Mouse (Mus musculus): ENCODE data around the gene 4930519G04Rik. TPM values are rescaled to one million over a fixed set of nuclear protein-coding genes. Genes with fewer than 3 reads are reported as not detected.
A peak's percentile ranks its signal among the peaks of the same experiment; 100 is the strongest.
"Not testable (repeated sequence)": the region's sequence is repeated elsewhere in the genome, so short reads cannot be mapped to it uniquely, and the experiment has no call there.

The 4930519G04Rik gene
- total and polyA plus RNA-seq, 2 experiments from 2014 or later: not detected

DNA sequence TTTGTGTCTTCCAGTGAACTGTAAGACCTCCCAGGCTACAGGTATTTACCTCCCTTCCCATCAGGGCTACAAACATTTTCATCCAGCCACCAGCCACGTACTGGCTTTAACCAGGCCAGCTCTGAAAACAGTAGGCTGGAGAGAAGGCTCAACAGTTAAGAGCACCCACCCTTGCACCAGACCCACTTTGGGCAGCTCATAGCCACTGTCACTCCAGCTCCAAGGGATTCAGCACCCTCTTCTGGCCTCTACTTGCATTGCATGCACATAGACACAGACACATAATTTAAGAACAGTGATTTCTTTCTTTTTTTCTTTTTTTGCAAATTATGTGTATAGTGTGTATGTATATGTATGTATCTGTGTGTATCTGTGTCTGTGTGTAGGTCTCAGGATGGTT, 48.9 kb downstream of the 4930519G04Rik start:
- Histone ChIP-seq H3K9me3 (ENCODE audit: low read length) (no peaks in the 10 kb centered on the region), H3K4me2 (ENCODE audit: low read depth, low read length, poor library complexity, severe bottlenecking) (no peak overlapping the region), H3K4me1 (ENCODE audit: insufficient read depth, low read length) (no peaks in the 10 kb centered on the region), H3K27me3 (ENCODE audit: insufficient read depth, low read length) (no peaks in the 10 kb centered on the region), H3K36me3 (ENCODE audit: insufficient read depth, low read length) (no peaks in the 10 kb centered on the region), H3K4me3 (ENCODE audit: low read depth, low read length) (no peak overlapping the region), H3K27ac (ENCODE audit: low read depth, low read length) (no peak overlapping the region), H3K9ac (replicated peaks; ENCODE audit: low read length, poor library complexity, severe bottlenecking) (no peak overlapping the region)
- DNase-seq (ENCODE audit: low spot score): peak; percentile 68
- no peak for ATAC-seq (ENCODE audit: low FRiP score)
- TF ChIP-seq CTCF (IDR thresholded peaks at IDR 0.05): peak; percentile 87
- 38% methylated on average over 1 of the region's 1 CpGs for WGBS

DNA sequence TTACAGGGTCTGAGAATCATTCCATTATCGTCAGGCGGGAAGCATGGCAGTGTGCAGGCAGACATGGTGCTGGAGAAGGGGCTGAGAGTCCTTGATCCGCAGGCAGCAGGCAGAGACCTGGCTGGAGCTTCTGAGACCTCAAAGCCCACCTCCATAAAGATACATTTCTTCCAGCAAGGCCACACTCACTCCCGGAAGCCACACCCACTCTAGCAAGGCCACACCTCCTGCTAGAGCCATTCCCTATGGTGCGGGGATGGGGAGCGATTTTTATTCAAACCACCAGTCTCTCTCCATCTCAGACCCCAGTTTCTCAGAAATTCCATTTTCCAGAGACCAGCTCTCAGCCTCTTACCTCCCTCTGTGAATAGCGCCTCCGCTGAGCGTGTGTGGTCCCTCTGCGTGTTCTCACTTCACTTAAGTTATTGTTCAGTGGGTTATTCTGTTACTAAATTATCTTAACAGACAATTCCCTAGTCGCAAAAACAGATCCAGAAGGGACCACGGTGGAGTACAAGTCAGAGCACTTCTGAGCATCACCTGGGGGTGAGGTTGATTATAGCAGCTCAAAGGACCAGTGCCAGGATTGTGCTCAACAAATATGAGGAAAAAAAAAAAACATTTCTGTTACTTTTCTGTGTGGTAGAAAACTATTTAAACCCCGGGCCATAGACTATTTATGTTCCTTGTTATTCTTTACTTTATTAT, 55.3 kb downstream of the 4930519G04Rik start:
- Histone ChIP-seq H3K36me3 (ENCODE audit: insufficient read depth, low read length) (no peaks in the 10 kb centered on the region), H3K4me2 (ENCODE audit: low read depth, low read length, poor library complexity, severe bottlenecking) (no peak overlapping the region), H3K27me3 (ENCODE audit: insufficient read depth, low read length) (no peaks in the 10 kb centered on the region), H3K27ac (ENCODE audit: low read depth, low read length) (no peak overlapping the region), H3K9me3 (ENCODE audit: low read length) (no peaks in the 10 kb centered on the region), H3K4me1 (ENCODE audit: insufficient read depth, low read length) (no peaks in the 10 kb centered on the region), H3K4me3 (ENCODE audit: low read depth, low read length) (no peak overlapping the region), H3K9ac (replicated peaks; ENCODE audit: low read length, poor library complexity, severe bottlenecking) (no peak overlapping the region)
- DNase-seq (ENCODE audit: low spot score) (no peak), ATAC-seq (ENCODE audit: low FRiP score) (no peak)
- WGBS: 58% methylated on average over 13 of the region's 13 CpGs
- no peak for TF ChIP-seq CTCF (IDR thresholded peaks at IDR 0.05)

DNA sequence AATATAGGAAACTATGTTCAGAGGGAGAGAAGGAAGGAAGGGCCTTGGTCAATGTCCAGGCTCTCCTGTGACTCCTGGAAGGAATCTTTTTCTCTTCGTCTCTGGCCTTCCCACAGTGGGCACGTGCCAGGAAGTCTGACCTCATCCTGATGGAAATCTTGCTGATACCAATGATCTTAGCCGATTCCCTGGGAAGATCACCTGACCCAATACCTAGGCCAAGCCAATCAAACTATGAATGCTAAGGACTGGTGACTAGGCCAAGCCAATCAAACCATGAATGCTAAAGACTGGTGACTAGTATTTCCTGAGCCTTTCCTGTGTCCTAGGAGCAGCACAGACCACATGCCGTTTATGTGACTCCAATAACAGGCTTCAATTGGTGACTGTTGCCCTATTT, 60.2 kb downstream of the 4930519G04Rik start:
- H3K9ac ChIP-seq (replicated peaks; ENCODE audit: low read length, poor library complexity, severe bottlenecking): no peak overlapping the region
- H3K27me3 ChIP-seq (ENCODE audit: insufficient read depth, low read length): no peaks in the 10 kb centered on the region
- H3K36me3 ChIP-seq (ENCODE audit: insufficient read depth, low read length): no peaks in the 10 kb centered on the region
- 78% methylated on average over 4 of the region's 4 CpGs for WGBS
- H3K4me2 ChIP-seq (ENCODE audit: low read depth, low read length, poor library complexity, severe bottlenecking): no peak overlapping the region
- no peak overlapping the region for H3K4me3 ChIP-seq (ENCODE audit: low read depth, low read length)
- no peak overlapping the region for H3K27ac ChIP-seq (ENCODE audit: low read depth, low read length)
- no peak for TF ChIP-seq CTCF (IDR thresholded peaks at IDR 0.05)
- DNase-seq (ENCODE audit: low spot score) (no peak), ATAC-seq (ENCODE audit: low FRiP score) (no peak)
- no peaks in the 10 kb centered on the region for H3K4me1 ChIP-seq (ENCODE audit: insufficient read depth, low read length)
- H3K9me3 ChIP-seq (ENCODE audit: low read length): no peaks in the 10 kb centered on the region

DNA sequence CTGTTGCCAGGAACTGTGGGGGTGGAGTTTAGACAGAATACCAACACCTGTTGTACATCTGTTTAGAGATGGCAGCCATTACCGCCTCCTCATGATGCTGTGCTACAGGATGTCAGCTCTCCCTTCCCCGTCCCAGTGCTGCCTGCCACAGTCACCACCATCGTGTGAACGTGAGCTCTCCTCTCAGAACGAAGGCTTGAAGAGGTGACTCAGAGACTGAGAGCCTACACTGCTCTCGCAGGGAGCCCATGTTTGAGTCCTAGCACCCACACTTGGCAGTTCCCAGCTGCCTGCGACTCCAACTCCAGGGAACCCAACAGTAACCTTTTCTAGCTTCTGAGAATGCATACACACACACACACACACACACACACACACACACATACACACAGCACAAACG, 61.4 kb downstream of the 4930519G04Rik start:
- H3K9me3 ChIP-seq (ENCODE audit: low read length): no peaks in the 10 kb centered on the region
- H3K4me2 ChIP-seq (ENCODE audit: low read depth, low read length, poor library complexity, severe bottlenecking): no peak overlapping the region
- no peaks in the 10 kb centered on the region for H3K36me3 ChIP-seq (ENCODE audit: insufficient read depth, low read length)
- no peak overlapping the region for H3K27ac ChIP-seq (ENCODE audit: low read depth, low read length)
- no peak overlapping the region for H3K4me3 ChIP-seq (ENCODE audit: low read depth, low read length)
- ATAC-seq (ENCODE audit: low FRiP score) (no peak), DNase-seq (ENCODE audit: low spot score) (no peak)
- no peaks in the 10 kb centered on the region for H3K4me1 ChIP-seq (ENCODE audit: insufficient read depth, low read length)
- no peaks in the 10 kb centered on the region for H3K27me3 ChIP-seq (ENCODE audit: insufficient read depth, low read length)
- TF ChIP-seq CTCF (IDR thresholded peaks at IDR 0.05): no peak
- 82% methylated on average over 8 of the region's 8 CpGs for WGBS
- H3K9ac ChIP-seq (replicated peaks; ENCODE audit: low read length, poor library complexity, severe bottlenecking): no peak overlapping the region

DNA sequence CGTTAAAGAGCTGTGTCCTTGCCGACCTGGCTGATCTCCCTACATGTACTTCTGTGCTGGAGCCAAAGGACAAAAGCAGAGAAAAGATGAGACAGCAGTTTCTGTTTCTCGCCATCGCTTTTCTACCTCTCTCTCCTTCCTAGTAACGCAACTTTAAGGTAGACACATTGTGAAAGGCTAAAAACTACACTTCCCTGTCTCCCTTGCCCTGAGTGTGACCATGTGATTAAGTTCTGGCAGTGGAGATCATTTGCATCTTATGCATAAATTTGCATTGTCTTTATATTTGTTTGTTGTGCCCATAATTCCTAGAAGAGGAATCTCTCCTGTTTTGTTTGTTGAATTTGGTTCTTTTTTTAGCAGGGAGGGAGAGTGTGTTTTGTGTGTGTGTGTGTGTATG, 62.4 kb downstream of the 4930519G04Rik start:
- H3K4me1 ChIP-seq (ENCODE audit: insufficient read depth, low read length): no peaks in the 10 kb centered on the region
- H3K27me3 ChIP-seq (ENCODE audit: insufficient read depth, low read length): no peaks in the 10 kb centered on the region
- TF ChIP-seq CTCF (IDR thresholded peaks at IDR 0.05): no peak
- H3K9ac ChIP-seq (replicated peaks; ENCODE audit: low read length, poor library complexity, severe bottlenecking): no peak overlapping the region
- no peaks in the 10 kb centered on the region for H3K9me3 ChIP-seq (ENCODE audit: low read length)
- WGBS: 72% methylated on average over 5 of the region's 5 CpGs
- DNase-seq (ENCODE audit: low spot score) (no peak), ATAC-seq (ENCODE audit: low FRiP score) (no peak)
- H3K4me2 ChIP-seq (ENCODE audit: low read depth, low read length, poor library complexity, severe bottlenecking): no peak overlapping the region
- H3K27ac ChIP-seq (ENCODE audit: low read depth, low read length): no peak overlapping the region
- no peak overlapping the region for H3K4me3 ChIP-seq (ENCODE audit: low read depth, low read length)
- H3K36me3 ChIP-seq (ENCODE audit: insufficient read depth, low read length): no peaks in the 10 kb centered on the region

DNA sequence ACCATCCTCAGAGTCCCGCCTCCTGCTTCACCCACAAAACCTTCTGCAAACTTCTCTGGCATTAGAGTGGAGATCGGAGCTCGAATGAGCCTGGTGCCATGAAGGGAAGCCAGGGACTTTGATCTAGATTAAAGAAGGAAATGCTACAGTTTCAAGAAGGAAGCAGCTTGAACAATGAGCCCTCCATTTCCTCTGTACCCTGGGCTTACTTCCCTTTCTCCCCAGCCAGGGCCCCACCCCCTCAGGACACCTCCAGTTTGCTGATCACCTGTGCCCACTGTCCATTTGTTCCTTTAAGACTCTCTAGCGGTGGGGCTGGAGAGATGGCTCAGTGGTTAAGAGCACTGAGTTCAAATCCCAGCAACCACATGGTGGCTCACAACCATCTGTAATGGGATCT, 63.3 kb downstream of the 4930519G04Rik start:
- no peak for ATAC-seq (ENCODE audit: low FRiP score)
- no peak overlapping the region for H3K4me2 ChIP-seq (ENCODE audit: low read depth, low read length, poor library complexity, severe bottlenecking)
- no peak for TF ChIP-seq CTCF (IDR thresholded peaks at IDR 0.05)
- no peak overlapping the region for H3K4me3 ChIP-seq (ENCODE audit: low read depth, low read length)
- H3K9me3 ChIP-seq (ENCODE audit: low read length): no peaks in the 10 kb centered on the region
- H3K36me3 ChIP-seq (ENCODE audit: insufficient read depth, low read length): no peaks in the 10 kb centered on the region
- H3K27ac ChIP-seq (ENCODE audit: low read depth, low read length): no peak overlapping the region
- no peaks in the 10 kb centered on the region for H3K27me3 ChIP-seq (ENCODE audit: insufficient read depth, low read length)
- no peaks in the 10 kb centered on the region for H3K4me1 ChIP-seq (ENCODE audit: insufficient read depth, low read length)
- 87% methylated on average over 4 of the region's 4 CpGs for WGBS
- no peak for DNase-seq (ENCODE audit: low spot score)
- no peak overlapping the region for H3K9ac ChIP-seq (replicated peaks; ENCODE audit: low read length, poor library complexity, severe bottlenecking)

DNA sequence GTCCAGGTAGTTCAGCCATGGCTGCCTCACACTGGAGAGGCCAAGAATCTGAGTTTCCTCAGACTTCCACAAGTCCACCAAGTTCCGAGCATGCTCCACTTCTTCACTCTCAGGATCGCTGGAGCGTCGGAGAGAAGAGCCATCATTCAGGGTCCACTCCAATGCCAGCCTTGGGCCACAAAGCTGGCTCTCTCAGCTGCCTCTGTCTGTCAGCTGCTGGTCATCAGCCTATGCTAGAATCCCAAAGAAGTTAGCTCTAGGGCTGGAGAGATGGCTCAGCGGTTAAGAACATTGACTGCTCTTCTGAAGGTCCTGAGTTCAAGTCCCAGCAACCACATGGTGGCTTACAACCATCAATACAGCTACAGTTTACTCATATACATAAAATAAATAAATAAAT, 63.9 kb downstream of the 4930519G04Rik start:
- not testable (repeated sequence) for H3K4me1 ChIP-seq (ENCODE audit: insufficient read depth, low read length); H3K4me3 ChIP-seq (ENCODE audit: low read depth, low read length); DNase-seq (ENCODE audit: low spot score); H3K27ac ChIP-seq (ENCODE audit: low read depth, low read length); H3K9me3 ChIP-seq (ENCODE audit: low read length); ATAC-seq (ENCODE audit: low FRiP score); H3K9ac ChIP-seq (replicated peaks; ENCODE audit: low read length, poor library complexity, severe bottlenecking); H3K4me2 ChIP-seq (ENCODE audit: low read depth, low read length, poor library complexity, severe bottlenecking); H3K27me3 ChIP-seq (ENCODE audit: insufficient read depth, low read length); H3K36me3 ChIP-seq (ENCODE audit: insufficient read depth, low read length)
- WGBS: 93% methylated on average over 5 of the region's 5 CpGs

Measured in midbrain, postnatal 0 days (tissue).